Mouse (Mus musculus) lung, embryonic 14.5 days (tissue): ENCODE data around the gene Rce1. TPM values are rescaled to one million over a fixed set of nuclear protein-coding genes. Genes with fewer than 3 reads are reported as not detected.

Experiments
- ATAC-seq: fragments of 200-750 bp; cut with Nextera tagmentation; 2 replicates; pipeline ENCODE4 v1.8.0; 2017; ENCODE audit warnings: mild to moderate bottlenecking, moderate TSS enrichment, moderate library complexity; ENCODE audit not compliant: insufficient read depth
- DNase-seq: peaks from one replicate; pipeline ENCODE4 v3.0.0-alpha.2; 2015
- H3K27ac ChIP-seq: fragments of 300-500 bp; sonication (generic); 2 replicates; pipeline ENCODE4 v1.5.1; 2014; ENCODE audit warnings: low read depth, mild to moderate bottlenecking, moderate library complexity
- H3K27me3 ChIP-seq: fragments of 300-500 bp; sonication (generic); 2 replicates; pipeline ENCODE4 v1.6.1; 2014; ENCODE audit warnings: low read length, control low read depth; ENCODE audit not compliant: insufficient read depth
- H3K36me3 ChIP-seq: fragments of 300-500 bp; sonication (generic); 2 replicates; pipeline ENCODE4 v1.6.1; 2014; ENCODE audit warnings: control low read depth; ENCODE audit not compliant: insufficient read depth
- H3K4me1 ChIP-seq: fragments of 300-500 bp; sonication (generic); 2 replicates; pipeline ENCODE4 v1.6.1; 2014; ENCODE audit warnings: antibody characterized with exemption, control low read depth; ENCODE audit not compliant: insufficient read depth
- H3K4me2 ChIP-seq: fragments of 300-500 bp; sonication (generic); 2 replicates; pipeline ENCODE4 v1.6.1; 2014; ENCODE audit warnings: mild to moderate bottlenecking
- H3K4me3 ChIP-seq: fragments of 300-500 bp; sonication (generic); 2 replicates; pipeline ENCODE4 v1.5.1; 2014; ENCODE audit warnings: low read depth, low read length
- H3K9ac ChIP-seq: fragments of 300-500 bp; sonication (generic); 2 replicates; pipeline ENCODE4 v1.6.1; 2014
- H3K9me3 ChIP-seq: fragments of 300-500 bp; sonication (generic); 2 replicates; pipeline ENCODE4 v1.6.1; 2016; ENCODE audit warnings: low read depth, low read length, control low read depth
- CTCF ChIP-seq: IDR thresholded peaks from 2 replicates; pipeline ENCODE4 v1.5.1; 2016; ENCODE audit warnings: antibody characterized with exemption, low read depth
- WGBS: fragments of 180-500 bp; shearing (Covaris S2); extraction: QIAGEN DNeasy Blood & Tissue Kit; methylation state at CpG from one replicate; pipeline ENCODE4 v1.1.7; 2014; 5-methylcytosine and 5-hydroxymethylcytosine counted together
- polyA plus RNA-seq: library from polyadenylated mRNA; unstranded; fragments of >200 nt; fragmentation: Nextera tagmentation; extraction: Ambion mirVana; gene quantifications from 2 replicates; pipeline ENCODE4 v1.2.1, GENCODE M21; 2014

Gene Rce1
- polyA plus RNA-seq, 1 experiment from 2014 or later, result 74.7 TPM

DNA sequence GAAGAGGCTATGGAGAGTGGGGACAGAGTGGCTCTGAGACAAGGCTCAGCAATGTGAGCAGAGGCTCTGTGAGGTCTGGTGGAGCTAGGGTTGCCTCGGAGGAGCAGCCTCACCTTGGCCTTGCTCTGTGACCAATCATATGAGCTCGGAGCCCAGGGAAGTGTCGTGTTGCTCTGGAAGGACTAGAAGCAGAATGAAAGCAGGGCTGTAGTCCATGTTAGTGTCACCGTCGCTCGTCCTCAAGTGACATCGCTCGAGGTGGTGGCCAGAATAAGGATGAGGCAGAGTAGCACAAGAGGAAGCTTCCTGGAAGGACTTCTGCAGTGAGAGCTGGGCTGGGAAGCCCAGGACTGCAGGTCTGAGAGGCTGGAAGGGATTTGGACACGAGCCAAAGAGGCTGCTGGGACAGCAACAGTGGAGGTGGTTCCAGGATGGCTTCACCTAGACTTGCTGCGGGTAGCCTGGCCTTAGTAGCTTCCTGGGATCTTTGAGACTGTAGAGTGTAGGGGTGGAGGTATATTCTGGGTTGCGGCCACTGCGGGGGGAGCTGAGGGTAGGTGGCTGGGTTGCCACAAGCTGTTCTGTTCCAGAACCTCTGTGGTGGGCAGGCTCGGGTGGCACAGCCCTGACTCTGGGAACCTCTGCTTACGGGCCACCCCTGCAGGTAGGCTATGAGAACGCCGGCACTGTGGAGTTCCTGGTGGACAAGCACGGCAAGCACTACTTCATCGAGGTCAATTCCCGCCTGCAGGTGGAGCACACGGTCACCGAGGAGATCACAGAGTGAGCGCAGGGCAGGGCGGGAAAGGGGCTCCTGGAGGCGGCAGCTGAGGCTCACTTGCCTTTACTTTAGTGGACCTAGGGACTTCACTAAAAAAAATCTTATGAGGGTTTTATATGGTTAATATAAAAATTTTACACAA, 21.4 kb downstream of the Rce1 start:
- WGBS, result 34% methylated on average over 24 of the region's 24 CpGs
- H3K9ac ChIP-seq, result peak overlapping the region; percentile 20; the same call in 1 of the 2 replicates
- H3K27me3 ChIP-seq, result no peaks in the 10 kb centered on the region
- ATAC-seq (peak; percentile 80), DNase-seq (peak; percentile 76)
- H3K27ac ChIP-seq, result no peak overlapping the region
- H3K4me2 ChIP-seq, result peak overlapping the region; percentile 33; the same call in 1 of the 2 replicates
- no peaks in the 10 kb centered on the region for H3K4me1 ChIP-seq
- H3K36me3 ChIP-seq, result no peaks in the 10 kb centered on the region
- TF ChIP-seq CTCF, result peak; percentile 72
- H3K4me3 ChIP-seq, result no peak overlapping the region
- no peaks in the 10 kb centered on the region for H3K9me3 ChIP-seq

- Histone ChIP-seq H3K9me3 (no peaks in the 10 kb centered on the region), H3K9ac (no peak overlapping the region), H3K36me3 (no peaks in the 10 kb centered on the region), H3K4me1 (no peaks in the 10 kb centered on the region), H3K4me3 (no peak overlapping the region), H3K27me3 (no peaks in the 10 kb centered on the region), H3K4me2 (no peak overlapping the region), H3K27ac (no peak overlapping the region)
- DNase-seq, result no peak
- no peak for ATAC-seq
- TF ChIP-seq CTCF, result no peak
- 73% methylated on average over 20 of the region's 20 CpGs for whole genome bisulfite sequencing
Observed at GRCm38 (mm10) chr19:4602459-4602858, 23.0 kb downstream of the Rce1 start.

- WGBS, result 54% methylated on average over 2 of the region's 2 CpGs
- no peaks in the 10 kb centered on the region for H3K4me1 ChIP-seq
- H3K27ac ChIP-seq, result no peak overlapping the region
- no peaks in the 10 kb centered on the region for H3K36me3 ChIP-seq
- DNase-seq, result no peak
- no peak overlapping the region for H3K9ac ChIP-seq
- H3K9me3 ChIP-seq, result no peaks in the 10 kb centered on the region
- H3K27me3 ChIP-seq, result no peaks in the 10 kb centered on the region
- H3K4me2 ChIP-seq, result no peak overlapping the region
- no peak overlapping the region for H3K4me3 ChIP-seq
- no peak for TF ChIP-seq CTCF
- no peak for ATAC-seq
Observed at GRCm38 (mm10) chr19:4596071-4596470, 29.4 kb downstream of the Rce1 start.

- Histone ChIP-seq H3K9me3 (no peaks in the 10 kb centered on the region), H3K9ac (no peak overlapping the region), H3K27me3 (no peaks in the 10 kb centered on the region), H3K36me3 (no peaks in the 10 kb centered on the region), H3K4me1 (no peaks in the 10 kb centered on the region), H3K27ac (no peak overlapping the region), H3K4me3 (no peak overlapping the region), H3K4me2 (no peak overlapping the region)
- WGBS, result 51% methylated on average over 7 of the region's 7 CpGs
- TF ChIP-seq CTCF, result no peak
- ATAC-seq (no peak), DNase-seq (no peak)
Observed at GRCm38 (mm10) chr19:4593792-4594522, 31.5 kb downstream of the Rce1 start.

- TF ChIP-seq CTCF, result no peak
- Histone ChIP-seq H3K9ac (no peak overlapping the region), H3K27me3 (no peaks in the 10 kb centered on the region), H3K27ac (no peak overlapping the region), H3K4me1 (no peaks in the 10 kb centered on the region), H3K36me3 (no peaks in the 10 kb centered on the region), H3K4me3 (no peak overlapping the region), H3K4me2 (no peak overlapping the region), H3K9me3 (no peaks in the 10 kb centered on the region)
- 79% methylated on average over 3 of the region's 3 CpGs for WGBS
- DNase-seq, result peak; percentile 33
- no peak for ATAC-seq
Observed at GRCm38 (mm10) chr19:4590025-4590424, 35.4 kb downstream of the Rce1 start.

- Histone ChIP-seq H3K4me2 (no peak overlapping the region), H3K9me3 (no peaks in the 10 kb centered on the region), H3K36me3 (no peaks in the 10 kb centered on the region), H3K4me3 (no peak overlapping the region), H3K27me3 (no peaks in the 10 kb centered on the region), H3K27ac (no peak overlapping the region), H3K9ac (no peak overlapping the region), H3K4me1 (no peaks in the 10 kb centered on the region)
- no peak for DNase-seq
- TF ChIP-seq CTCF, result peak; percentile 37; the same call in 1 of the 2 replicates
- WGBS, result 52% methylated on average over 1 of the region's 1 CpGs
- no peak for ATAC-seq
Observed at GRCm38 (mm10) chr19:4589081-4589480, 36.4 kb downstream of the Rce1 start.

GRCm38 (mm10) chr19:4588430-4588829, 37.0 kb downstream of the Rce1 start:
- H3K4me2 ChIP-seq, result no peak overlapping the region
- ATAC-seq (no peak), DNase-seq (no peak)
- no peaks in the 10 kb centered on the region for H3K4me1 ChIP-seq
- no peak for TF ChIP-seq CTCF
- 56% methylated on average over 3 of the region's 3 CpGs for WGBS
- H3K27me3 ChIP-seq, result no peaks in the 10 kb centered on the region
- no peak overlapping the region for H3K9ac ChIP-seq
- no peaks in the 10 kb centered on the region for H3K36me3 ChIP-seq
- no peak overlapping the region for H3K4me3 ChIP-seq
- H3K9me3 ChIP-seq, result no peaks in the 10 kb centered on the region
- no peak overlapping the region for H3K27ac ChIP-seq
